Mouse (Mus musculus): ENCODE measurements at regions not wholly inside any gene's neighbourhood (a gene's known extent, or its start where the extent isn't known, plus 50 kb on each side); places are given as distances from the start of the nearest gene placed in this dataset.

DNA sequence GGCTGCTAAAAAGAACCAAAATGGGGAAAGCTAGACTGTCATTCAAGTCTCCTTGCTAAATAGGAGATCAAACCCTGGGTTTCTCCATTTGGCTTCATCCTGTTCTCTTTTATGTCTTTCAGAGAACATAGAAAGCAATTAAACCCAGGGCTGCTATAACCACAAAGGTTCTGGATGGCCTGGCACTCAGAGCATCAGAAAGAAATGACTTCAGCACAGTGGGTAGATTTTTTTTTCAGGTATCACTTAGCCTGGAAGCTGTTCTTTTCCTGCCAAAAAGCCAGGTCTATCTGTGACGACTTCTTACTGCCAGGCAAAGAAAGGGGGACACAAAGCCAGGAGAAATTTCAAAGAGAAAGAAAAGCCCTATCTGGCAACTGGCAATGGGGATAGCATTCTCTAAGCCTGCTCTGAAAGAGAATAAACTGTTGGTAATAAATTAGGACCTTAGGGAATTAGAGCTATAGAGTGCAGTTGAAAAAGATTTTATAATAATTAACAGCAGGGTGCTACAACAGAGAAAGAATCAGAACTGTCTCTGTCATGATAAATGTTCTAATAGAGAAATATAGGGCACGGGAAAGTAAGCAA, 225.7 kb downstream of the Gm10283 start:
- no peak for TF ChIP-seq ZC3H11A (IDR thresholded peaks at IDR 0.05; ENCODE audit: borderline replicate concordance, low read depth, low read length)
- TF ChIP-seq CHD2 (IDR thresholded peaks at IDR 0.05; ENCODE audit: low read depth, low read length): no peak
- no peak for TF ChIP-seq MAFK (IDR thresholded peaks at IDR 0.05; ENCODE audit: insufficient read depth, low read depth, low read length)
- no peak for TF ChIP-seq ZNF384 (IDR thresholded peaks at IDR 0.05; ENCODE audit: low read depth, low read length)

Data from ES-E14 (cell line).